Mouse (Mus musculus): ENCODE results near the gene Barhl2.

The Barhl2 gene

GRCm38 (mm10) chr5:106457986-106458476 lies at the start of gene Barhl2:
Gene Barhl2, minus strand, starts transcription at chr5:106458166.
- peak; percentile 47 to 51 for DNase-seq

GRCm38 (mm10) chr5:106506061-106506460 lies 48.1 kb upstream of the Barhl2 start:
- DNase-seq, result no peak

GRCm38 (mm10) chr5:106502684-106503545 lies 44.9 kb upstream of the Barhl2 start:
- no peak for DNase-seq

GRCm38 (mm10) chr5:106502271-106502670 lies 44.3 kb upstream of the Barhl2 start:
- no peak for DNase-seq

GRCm38 (mm10) chr5:106491771-106492170 lies 33.8 kb upstream of the Barhl2 start:
- no peak for DNase-seq

- no peak for DNase-seq
Observed at GRCm38 (mm10) chr5:106472105-106472500, 14.1 kb upstream of the Barhl2 start.

GRCm38 (mm10) chr5:106471235-106472104 lies 13.5 kb upstream of the Barhl2 start:
- no peak for DNase-seq

- no peak for DNase-seq
Observed at GRCm38 (mm10) chr5:106465129-106465790, 7.3 kb upstream of the Barhl2 start.

GRCm38 (mm10) chr5:106464336-106465128 lies 6.6 kb upstream of the Barhl2 start:
- DNase-seq, result no peak

GRCm38 (mm10) chr5:106463661-106464191 lies 5.8 kb upstream of the Barhl2 start:
- no peak for DNase-seq

- peak; percentile 42 to 44 for DNase-seq
Observed at GRCm38 (mm10) chr5:106461913-106462312, 3.9 kb upstream of the Barhl2 start.

GRCm38 (mm10) chr5:106461431-106461830 lies 3.5 kb upstream of the Barhl2 start:
- no peak for DNase-seq

GRCm38 (mm10) chr5:106460535-106460934 lies 2.6 kb upstream of the Barhl2 start:
- no peak for DNase-seq

GRCm38 (mm10) chr5:106460001-106460511 lies 2.1 kb upstream of the Barhl2 start:
- peak in 1 of 2 experiments; percentile 31 for DNase-seq

GRCm38 (mm10) chr5:106459120-106459641 lies 1.2 kb upstream of the Barhl2 start:
- DNase-seq, result peak in 1 of 2 experiments; percentile 13

GRCm38 (mm10) chr5:106458477-106459119 lies 632 bp upstream of the Barhl2 start:
- peak in 1 of 2 experiments; percentile 22 for DNase-seq

- peak in 1 of 2 experiments; percentile 32 for DNase-seq
Observed at GRCm38 (mm10) chr5:106457111-106457925, 648 bp downstream of the Barhl2 start.

GRCm38 (mm10) chr5:106455984-106456383 lies 2.0 kb downstream of the Barhl2 start:
- no peak for DNase-seq

- DNase-seq, result no peak
Observed at GRCm38 (mm10) chr5:106455106-106455920, 2.7 kb downstream of the Barhl2 start.
